ENCODE assay signal across 8 mouse cellular contexts in the genomic region with DNA sequence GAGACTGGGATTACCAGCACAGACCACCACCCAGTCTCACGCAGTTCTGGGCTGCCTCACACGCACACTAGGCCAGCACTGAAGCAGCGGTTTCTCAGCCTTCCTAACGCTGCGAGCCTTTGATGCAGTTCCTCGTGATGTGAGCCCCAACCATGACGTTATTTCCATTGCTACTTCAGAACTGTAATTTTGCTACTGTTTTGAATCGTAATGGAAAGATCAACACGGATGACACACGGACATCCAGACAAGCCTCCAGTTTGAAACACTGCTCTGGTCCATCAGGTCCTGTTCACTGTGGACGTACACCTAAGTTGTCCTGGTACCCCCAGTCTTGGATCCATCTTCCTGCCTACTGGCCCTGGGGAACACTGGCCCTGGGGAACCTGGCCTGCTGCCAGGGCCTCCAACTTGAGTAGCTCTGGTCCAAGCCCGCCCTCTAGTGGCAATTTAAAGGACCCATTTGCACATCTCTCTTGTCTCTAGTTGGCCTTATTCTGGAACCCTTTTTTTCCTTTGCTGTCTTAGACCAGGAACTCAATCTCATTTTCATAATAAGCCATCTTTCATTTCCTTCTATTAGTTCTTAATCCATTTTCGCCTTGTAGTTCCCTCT. TPM values are rescaled to one million over a fixed set of nuclear protein-coding genes. Genes with fewer than 3 reads are reported as not detected.
DNase-seq lines count a peak whose midpoint lies in the region; ATAC-seq and TF ChIP-seq lines count a peak whose summit lies in the region.

No protein-coding gene starts in this region.

- 66% methylated on average over 13 of the region's 13 CpGs for WGBS in embryonic facial prominence, embryonic 14.5 days
- WGBS in heart, postnatal 0 days: 56% methylated on average over 13 of the region's 13 CpGs
- 62% methylated on average over 13 of the region's 13 CpGs for WGBS in lung, postnatal 0 days

- in situ Hi-C loops in ES-E14 (cut with MboI; ENCODE audit: low sequenced_read_pairs in 2 of 2, unreplicated experiment in 2 of 2): loop anchor here (5.0 to 25.0 kb wide), 2 partner anchors 150 to 515 kb away; no protein-coding TSS in a partner anchor

- H3K4me2 ChIP-seq in embryonic facial prominence, embryonic 14.5 days (ENCODE audit: low read depth, low read length): no peak overlapping the region
- no peak overlapping the region for H3K4me2 ChIP-seq in heart, postnatal 0 days (ENCODE audit: low read depth, low read length)
- H3K4me2 ChIP-seq in lung, postnatal 0 days (replicated peaks; ENCODE audit: low read depth, low read length): no peak overlapping the region

- peaks cover 0 to 2% of the 10 kb centered on the region in 2 experiments; a peak in 1 of 4 replicates for H3K4me1 ChIP-seq in ES-E14 (ENCODE audit: control insufficient read depth in 2 of 2, insufficient read depth in 2 of 2, low read length in 2 of 2, poor library complexity in 1 of 2)
- no peaks in the 10 kb centered on the region for H3K4me1 ChIP-seq in embryonic facial prominence, embryonic 14.5 days (ENCODE audit: control insufficient read depth, insufficient read depth, low read length)
- no peaks in the 10 kb centered on the region for H3K4me1 ChIP-seq in heart, postnatal 0 days (ENCODE audit: control insufficient read depth, insufficient read depth)
- no peaks in the 10 kb centered on the region for H3K4me1 ChIP-seq in lung, postnatal 0 days (ENCODE audit: insufficient read depth, low read depth, low read length)

- DNase-seq in ES-E14 (ENCODE audit: low read depth, low spot score): peak; percentile 80
- peak; percentile 31 to 59 for DNase-seq in adrenal gland, postnatal 4 days (ENCODE audit: low spot score in 2 of 2)
- peak; percentile 85 for DNase-seq in embryonic facial prominence, embryonic 14.5 days (ENCODE audit: low spot score)
- DNase-seq in heart, postnatal 0 days (ENCODE audit: low spot score): peak; percentile 74
- peak; percentile 26 to 83 for DNase-seq in layer of hippocampus, adult 18-20 months (ENCODE audit: low spot score in 2 of 2)
- DNase-seq in lung, postnatal 0 days (ENCODE audit: low spot score): peak; percentile 89
- peak; percentile 77 to 85 for DNase-seq in right cerebral cortex, postnatal 10 days (ENCODE audit: low spot score in 2 of 2)
- peak; percentile 64 for DNase-seq in urinary bladder, postnatal 25 days (ENCODE audit: low spot score)

- TF ChIP-seq EP300 in heart, postnatal 0 days (IDR thresholded peaks at IDR 0.05; ENCODE audit: low read depth): no peak
- no peak for TF ChIP-seq EP300 in lung, postnatal 0 days (IDR thresholded peaks at IDR 0.05)

- no peak overlapping the region for H3K4me3 ChIP-seq in ES-E14 (ENCODE audit: insufficient read depth in 1 of 2, low read depth in 1 of 2, low read length in 2 of 2, poor library complexity in 1 of 2, severe bottlenecking in 1 of 2)
- H3K4me3 ChIP-seq in embryonic facial prominence, embryonic 14.5 days (ENCODE audit: low read depth, low read length): no peak overlapping the region
- H3K4me3 ChIP-seq in heart, postnatal 0 days (ENCODE audit: low read depth, low read length): no peak overlapping the region
- H3K4me3 ChIP-seq in lung, postnatal 0 days (ENCODE audit: low read depth, low read length): no peak overlapping the region

- H3K27ac ChIP-seq in ES-E14 (ENCODE audit: insufficient read depth, low read depth, low read length, poor library complexity, severe bottlenecking): no peak overlapping the region
- H3K27ac ChIP-seq in embryonic facial prominence, embryonic 14.5 days (replicated peaks; ENCODE audit: low read depth, low read length): no peak overlapping the region
- H3K27ac ChIP-seq in heart, postnatal 0 days (ENCODE audit: low read depth): no peak overlapping the region
- no peak overlapping the region for H3K27ac ChIP-seq in lung, postnatal 0 days (ENCODE audit: low read length)

- H3K36me3 ChIP-seq in ES-E14 (ENCODE audit: control insufficient read depth, insufficient read depth, low read length, poor library complexity, severe bottlenecking): peaks cover 5% of the 10 kb centered on the region
- H3K36me3 ChIP-seq in embryonic facial prominence, embryonic 14.5 days (ENCODE audit: control insufficient read depth, insufficient read depth, low read length): peaks cover 9% of the 10 kb centered on the region
- H3K36me3 ChIP-seq in heart, postnatal 0 days (replicated peaks; ENCODE audit: control insufficient read depth, insufficient read depth, low read length): peaks cover 2% of the 10 kb centered on the region
- no peaks in the 10 kb centered on the region for H3K36me3 ChIP-seq in lung, postnatal 0 days (ENCODE audit: insufficient read depth, low read length)

- ATAC-seq in embryonic facial prominence, embryonic 14.5 days (ENCODE audit: low read depth): no peak; the same call in 1 of the 2 replicates
- peak; percentile 27; the same call in 1 of the 2 replicates for ATAC-seq in heart, postnatal 0 days (ENCODE audit: insufficient read depth, low read depth)
- peak; percentile 28; the same call in 1 of the 2 replicates for ATAC-seq in lung, postnatal 0 days

- H3K9me3 ChIP-seq in ES-E14 (ENCODE audit: control insufficient read depth, insufficient read depth, low read depth, low read length): no peaks in the 10 kb centered on the region
- H3K9me3 ChIP-seq in embryonic facial prominence, embryonic 14.5 days (ENCODE audit: control insufficient read depth, low read length): no peaks in the 10 kb centered on the region
- no peaks in the 10 kb centered on the region for H3K9me3 ChIP-seq in heart, postnatal 0 days (replicated peaks; ENCODE audit: control insufficient read depth, low read length)
- no peaks in the 10 kb centered on the region for H3K9me3 ChIP-seq in lung, postnatal 0 days (ENCODE audit: low read length)

- peak; percentile 83 for TF ChIP-seq CTCF in heart, postnatal 0 days (IDR thresholded peaks at IDR 0.05; ENCODE audit: low read depth)
- TF ChIP-seq CTCF in lung, postnatal 0 days (IDR thresholded peaks at IDR 0.05): peak; percentile 86

- H3K27me3 ChIP-seq in embryonic facial prominence, embryonic 14.5 days (replicated peaks; ENCODE audit: control insufficient read depth, insufficient read depth, low read length): no peaks in the 10 kb centered on the region
- H3K27me3 ChIP-seq in heart, postnatal 0 days (ENCODE audit: control insufficient read depth, insufficient read depth, low read length): no peaks in the 10 kb centered on the region
- H3K27me3 ChIP-seq in lung, postnatal 0 days (replicated peaks; ENCODE audit: insufficient read depth, low read length): no peaks in the 10 kb centered on the region

- H3K9ac ChIP-seq in ES-E14 (ENCODE audit: insufficient read depth, low read depth, low read length, poor library complexity, severe bottlenecking): peak overlapping the region; percentile 22; the same call in 1 of the 2 replicates
- no peak overlapping the region for H3K9ac ChIP-seq in embryonic facial prominence, embryonic 14.5 days (ENCODE audit: low read depth, low read length)
- no peak overlapping the region for H3K9ac ChIP-seq in heart, postnatal 0 days (replicated peaks; ENCODE audit: low read depth, low read length)
- H3K9ac ChIP-seq in lung, postnatal 0 days (replicated peaks; ENCODE audit: low read depth): no peak overlapping the region

TF ChIP-seq in ES-E14, 5 proteins besides CTCF, POLR2A, EP300 and RAD21:
- TF ChIP-seq ZC3H11A (IDR thresholded peaks at IDR 0.05; ENCODE audit: borderline replicate concordance, low read depth, low read length) (peak; percentile 47; the same call in 1 of the 2 replicates), ZNF384 (IDR thresholded peaks at IDR 0.05; ENCODE audit: low read depth, low read length) (peak; percentile 58; the same call in 1 of the 2 replicates), HCFC1 (IDR thresholded peaks at IDR 0.05; ENCODE audit: borderline replicate concordance, insufficient read depth, low read length) (no peak)

RNA-seq across cellular contexts. Expression of a gene that starts 12.1 kb away (rescaled TPM):
- total RNA-seq in ES-E14 (2012; rRNA removed): 77.7 and 103 TPM in 2 replicates
- total RNA-seq in adrenal gland, postnatal 4 days (2021): 10 to 100 TPM; 22.7 to 23.7 TPM
- polyA plus RNA-seq in embryonic facial prominence, embryonic 14.5 days (2014; fragmentation: Nextera tagmentation; extraction: Ambion mirVana): 112 TPM in 2 replicates
- total RNA-seq in heart, postnatal 0 days (2014; rRNA removed; ENCODE audit: low replicate concordance): 13.7 and 35.4 TPM in 2 replicates
- 55.7 and 59.4 TPM in 2 replicates for polyA plus RNA-seq in heart, postnatal 0 days (2015; fragmentation: Nextera tagmentation; extraction: Ambion mirVana)
- 10 to 100 TPM; 10.5 to 13.5 TPM for total RNA-seq in layer of hippocampus, adult 18-20 months (2021)
- 46.1 and 58.7 TPM in 2 replicates for polyA plus RNA-seq in lung, postnatal 0 days (2015; fragmentation: Nextera tagmentation; extraction: Ambion mirVana)

RNA-seq across cellular contexts. Expression of a gene that starts 36.9 kb away (rescaled TPM):
- 0.85 and 2.6 TPM in 2 replicates for total RNA-seq in ES-E14 (2012; rRNA removed)
- total RNA-seq in adrenal gland, postnatal 4 days (2021): not detected
- polyA plus RNA-seq in embryonic facial prominence, embryonic 14.5 days (2014; fragmentation: Nextera tagmentation; extraction: Ambion mirVana): 0.71 and 0.90 TPM in 2 replicates
- total RNA-seq in heart, postnatal 0 days (2014; rRNA removed; ENCODE audit: low replicate concordance): not detected in 2 replicates
- polyA plus RNA-seq in heart, postnatal 0 days (2015; fragmentation: Nextera tagmentation; extraction: Ambion mirVana): 0.10 and 0.11 TPM in 2 replicates
- total RNA-seq in layer of hippocampus, adult 18-20 months (2021): not detected
- polyA plus RNA-seq in lung, postnatal 0 days (2015; fragmentation: Nextera tagmentation; extraction: Ambion mirVana): 0.13 and 0.15 TPM in 2 replicates

RNA-seq across cellular contexts. Expression of a gene that starts 37.5 kb away (rescaled TPM):
- 0.16 and 0.40 TPM in 2 replicates for total RNA-seq in ES-E14 (2012; rRNA removed)
- total RNA-seq in adrenal gland, postnatal 4 days (2021): 1 to 10 TPM in 1 of 2 experiments, under 1 TPM in 1; 0.36 to 4.0 TPM
- polyA plus RNA-seq in embryonic facial prominence, embryonic 14.5 days (2014; fragmentation: Nextera tagmentation; extraction: Ambion mirVana): 0.18 and 0.21 TPM in 2 replicates
- not detected in 2 replicates for total RNA-seq in heart, postnatal 0 days (2014; rRNA removed; ENCODE audit: low replicate concordance)
- 0.04 TPM in 1 of 2 replicates, not detected in the other for polyA plus RNA-seq in heart, postnatal 0 days (2015; fragmentation: Nextera tagmentation; extraction: Ambion mirVana)
- under 1 TPM; 0.30 to 0.59 TPM for total RNA-seq in layer of hippocampus, adult 18-20 months (2021)
- polyA plus RNA-seq in lung, postnatal 0 days (2015; fragmentation: Nextera tagmentation; extraction: Ambion mirVana): 0.11 and 0.24 TPM in 2 replicates
